Mouse (Mus musculus) spleen, embryonic (tissue): Measurements from ENCODE around the gene Mpp3.
"Not testable (repeated sequence)": the region's sequence is repeated elsewhere in the genome, so short reads cannot be mapped to it uniquely, and the experiment has no call there.

Experiments used
- CTCF ChIA-PET: fragments of 350-600 bp; sonication (Branson Sonifier 250); formaldehyde crosslinking; loops from one replicate; lab custom pipeline; 2022; lab: Charles Lee

The Mpp3 gene

DNA sequence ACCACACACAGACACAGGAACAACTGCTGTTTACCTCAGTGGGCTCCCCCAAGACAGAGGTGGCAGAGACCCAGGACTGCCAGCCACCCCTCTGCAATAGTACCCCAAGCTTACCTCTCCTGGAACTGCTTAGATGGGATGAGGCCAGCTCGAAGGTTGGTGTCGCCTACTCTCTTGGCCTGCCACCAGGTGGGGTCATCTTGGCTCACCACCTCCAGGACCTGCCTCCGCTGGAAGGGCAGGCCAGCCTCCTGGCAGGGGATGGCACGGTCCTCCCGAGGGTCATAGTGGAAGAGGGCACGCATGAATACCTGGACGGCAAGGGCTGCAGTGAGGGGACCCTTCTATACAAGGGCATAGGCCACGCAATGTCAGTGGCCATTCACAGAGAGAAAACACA lies 15.1 kb downstream of the Mpp3 start:
- CTCF ChIA-PET = no interaction called here

- CTCF ChIA-PET = no interaction called here
These were observed 16.8 kb downstream of the Mpp3 start for GRCm38 (mm10) chr11:102011510-102011909.

GRCm38 (mm10) chr11:102010140-102010539 lies 18.1 kb downstream of the Mpp3 start:
- CTCF ChIA-PET = no interaction called here

- CTCF ChIA-PET = no interaction called here
These were observed 19.2 kb downstream of the Mpp3 start for GRCm38 (mm10) chr11:102008954-102009637.

DNA sequence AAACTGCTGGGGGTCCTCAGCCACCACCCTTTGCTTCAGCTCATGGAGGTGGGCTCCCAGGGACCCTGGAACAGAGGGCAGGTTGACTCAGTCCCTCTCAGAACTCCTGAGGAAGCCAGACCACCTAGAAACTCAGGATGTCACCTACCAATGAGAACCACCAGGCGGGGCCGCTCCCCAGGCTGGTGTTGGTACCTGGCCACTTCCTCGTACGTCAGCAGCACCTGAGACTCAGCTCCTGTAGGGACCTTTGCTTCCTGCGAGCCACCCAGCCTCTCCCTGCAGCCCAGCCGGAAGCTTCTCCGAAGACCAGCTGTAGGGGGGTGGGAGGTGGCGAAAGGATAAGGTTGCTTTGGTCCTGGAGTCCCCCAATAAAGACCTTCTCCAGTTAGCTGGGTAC lies 19.9 kb downstream of the Mpp3 start:
- CTCF ChIA-PET = no interaction called here

- CTCF ChIA-PET = no interaction called here
These were observed 21.6 kb downstream of the Mpp3 start for GRCm38 (mm10) chr11:102006688-102007087.

DNA sequence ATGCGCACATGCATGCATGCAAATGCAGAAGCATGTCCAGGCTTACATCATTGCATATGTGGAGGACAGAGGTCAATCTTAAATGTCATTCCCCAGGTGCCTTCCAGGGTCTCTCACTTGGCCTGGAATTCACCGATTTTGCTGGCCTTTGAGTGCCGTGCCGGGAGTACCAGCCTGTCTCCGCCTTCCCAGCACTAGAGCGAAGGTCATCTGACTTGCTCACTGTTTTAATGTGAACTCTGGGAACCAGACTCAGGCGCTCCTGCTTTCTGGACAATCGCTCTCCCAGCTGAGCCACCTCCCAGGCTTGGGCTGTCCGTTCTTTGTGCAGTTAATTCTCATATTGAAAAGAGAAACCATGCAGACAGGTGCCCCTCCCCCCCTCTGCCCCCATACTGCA lies 22.0 kb downstream of the Mpp3 start:
- CTCF ChIA-PET = no interaction called here

DNA sequence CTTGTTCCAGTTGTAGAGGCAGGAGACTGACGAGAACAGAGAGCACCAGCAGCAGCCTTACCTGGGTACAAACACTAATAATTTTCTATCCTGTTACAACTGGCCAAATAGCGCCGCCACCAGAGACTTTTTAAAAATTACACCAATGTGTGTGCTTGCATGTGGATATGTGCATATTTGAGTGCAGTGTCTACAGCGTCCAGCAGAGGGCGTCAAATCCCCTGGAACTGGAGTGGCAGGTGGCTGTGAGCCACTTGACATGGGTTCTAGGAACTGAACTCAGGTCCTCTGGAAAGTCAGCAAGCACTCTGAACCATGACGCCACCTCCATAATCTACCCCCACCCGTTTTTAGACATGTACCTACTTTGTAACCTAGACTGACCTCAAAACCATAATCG lies 24.0 kb downstream of the Mpp3 start:
- CTCF ChIA-PET = no interaction called here

DNA sequence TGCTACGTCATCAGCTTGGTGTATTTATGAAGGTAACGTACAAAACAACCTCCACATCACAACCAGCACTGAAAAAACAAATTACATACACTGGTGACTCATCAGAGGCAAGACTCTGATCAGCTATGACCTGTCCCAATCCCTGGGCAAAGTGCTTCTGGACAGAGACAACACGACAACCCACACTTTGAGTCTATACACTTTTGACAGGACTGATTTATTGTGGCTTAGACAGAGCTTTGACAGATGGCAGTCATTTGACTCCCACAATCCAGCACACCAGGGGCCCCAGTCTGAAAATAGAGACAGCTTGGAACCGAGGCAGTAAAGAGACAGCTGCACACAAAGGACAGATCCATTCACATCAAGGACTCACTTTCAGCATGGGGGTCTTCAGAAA lies 28.8 kb downstream of the Mpp3 start:
- CTCF ChIA-PET = no interaction called here

DNA sequence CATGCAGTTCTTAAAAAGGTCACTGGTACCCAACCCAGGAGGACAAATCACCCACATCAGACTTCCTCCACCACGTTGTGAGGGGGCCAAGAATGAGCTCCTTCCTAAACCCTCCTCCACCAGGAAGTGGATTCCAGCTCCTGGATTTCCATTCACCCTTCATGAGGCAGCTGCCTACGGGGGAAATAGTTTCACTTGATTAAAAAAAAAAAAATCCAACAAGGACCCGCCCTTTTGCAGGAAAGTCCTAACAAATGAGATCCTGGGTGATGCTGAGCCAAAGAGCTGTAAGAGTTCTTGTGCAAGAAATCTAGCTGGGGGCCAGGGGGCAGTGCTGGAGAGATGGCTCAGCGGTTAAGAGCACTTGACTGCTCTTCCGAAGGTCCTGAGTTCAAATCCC lies 30.0 kb downstream of the Mpp3 start:
- CTCF ChIA-PET = interaction anchor here (0.7 kb wide), 1 partner anchor 30 kb away, joined by 4 read pairs; no protein-coding TSS in a partner anchor

DNA sequence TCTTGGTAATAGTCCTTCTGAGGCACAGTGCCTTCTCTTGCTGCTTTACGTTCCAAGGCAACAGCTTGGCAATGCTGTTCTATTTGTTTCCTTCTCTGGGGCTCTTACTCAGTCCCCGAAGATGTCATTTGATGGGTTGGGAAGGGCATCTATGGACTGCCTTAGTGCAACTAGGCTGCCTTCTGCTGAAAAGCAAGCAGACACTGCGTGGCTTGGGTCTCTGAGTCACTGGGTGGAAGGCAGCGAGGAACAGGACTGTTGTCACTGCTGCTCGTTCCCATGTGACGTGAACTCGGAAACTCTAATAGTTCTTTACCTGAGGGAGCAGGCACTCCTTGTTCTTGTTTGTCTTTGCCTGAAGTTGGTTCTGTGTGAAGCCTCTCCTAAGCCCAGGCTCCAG lies 32.3 kb downstream of the Mpp3 start:
- CTCF ChIA-PET = no interaction called here

- CTCF ChIA-PET = no interaction called here
These were observed 34.2 kb downstream of the Mpp3 start for GRCm38 (mm10) chr11:101994100-101994499.

GRCm38 (mm10) chr11:101992411-101992810 lies 35.9 kb downstream of the Mpp3 start:
- CTCF ChIA-PET = no interaction called here

GRCm38 (mm10) chr11:101991813-101992212 lies 36.4 kb downstream of the Mpp3 start:
- CTCF ChIA-PET = no interaction called here

- CTCF ChIA-PET = interaction anchor here (0.6 kb wide), 1 partner anchor 9 kb away, joined by 5 read pairs; no protein-coding TSS in a partner anchor
These were observed 38.0 kb downstream of the Mpp3 start for GRCm38 (mm10) chr11:101990244-101990643.

DNA sequence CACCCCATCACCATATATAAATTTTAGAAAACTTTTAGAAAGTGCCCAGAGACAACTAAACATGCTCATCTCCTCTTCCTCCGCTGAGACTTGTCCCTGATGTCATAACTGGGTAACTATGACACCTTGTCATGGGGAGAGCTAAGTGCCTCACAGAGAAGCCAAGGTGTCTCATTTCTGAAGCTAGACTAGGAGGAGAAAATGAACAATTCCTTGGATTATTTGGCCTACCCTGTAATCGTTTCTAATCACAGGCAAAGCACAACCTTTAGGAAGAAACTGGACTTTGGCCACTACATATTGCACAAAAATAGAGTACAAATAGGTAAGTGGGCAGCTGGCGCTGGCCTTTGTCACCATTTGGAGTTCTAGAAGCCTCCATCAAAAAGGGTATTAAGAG lies 41.3 kb downstream of the Mpp3 start, which contains the start of gene Dusp3:
Dusp3 (minus strand) TSS at position 101 of the 400 bp plus-strand sequence.
- CTCF ChIA-PET = interaction anchor here (1.2 kb wide), 1 partner anchor 13 kb away, joined by 3 read pairs; no protein-coding TSS in a partner anchor

DNA sequence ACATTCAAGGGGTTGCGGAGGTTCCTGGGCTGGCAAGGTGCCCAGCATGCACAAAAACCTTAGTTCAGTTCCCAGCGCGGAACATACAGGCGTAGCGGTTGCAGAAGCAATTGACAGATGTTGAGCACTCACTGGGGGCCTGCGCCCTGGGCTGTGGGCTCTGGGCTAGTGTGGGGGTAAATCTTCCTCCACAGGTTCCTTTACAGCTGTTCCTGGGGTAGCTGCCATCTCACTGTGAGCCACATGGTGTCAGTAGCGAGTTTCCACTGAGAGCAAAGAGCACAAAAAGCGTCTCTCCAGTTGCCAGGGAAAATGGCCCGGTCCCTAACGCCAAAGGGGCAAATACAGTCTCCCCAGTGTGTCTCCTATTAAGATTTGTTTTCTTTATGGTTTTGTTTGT lies 42.3 kb downstream of the Mpp3 start:
- CTCF ChIA-PET = interaction anchor here (0.5 to 1.2 kb wide), 2 partner anchors 12 to 755 kb away, joined by 3 read pairs; no protein-coding TSS in a partner anchor

- CTCF ChIA-PET = not testable (repeated sequence)
These were observed 42.8 kb downstream of the Mpp3 start for GRCm38 (mm10) chr11:101985450-101985849.

- CTCF ChIA-PET = interaction anchor here (0.7 kb wide), 1 partner anchor 11 kb away, joined by 5 read pairs; no protein-coding TSS in a partner anchor
These were observed 43.9 kb downstream of the Mpp3 start, which contains the start of gene Cfap97d1 for GRCm38 (mm10) chr11:101984054-101985025. TSS of gene Cfap97d1 (plus strand) at chr11:101984279.

DNA sequence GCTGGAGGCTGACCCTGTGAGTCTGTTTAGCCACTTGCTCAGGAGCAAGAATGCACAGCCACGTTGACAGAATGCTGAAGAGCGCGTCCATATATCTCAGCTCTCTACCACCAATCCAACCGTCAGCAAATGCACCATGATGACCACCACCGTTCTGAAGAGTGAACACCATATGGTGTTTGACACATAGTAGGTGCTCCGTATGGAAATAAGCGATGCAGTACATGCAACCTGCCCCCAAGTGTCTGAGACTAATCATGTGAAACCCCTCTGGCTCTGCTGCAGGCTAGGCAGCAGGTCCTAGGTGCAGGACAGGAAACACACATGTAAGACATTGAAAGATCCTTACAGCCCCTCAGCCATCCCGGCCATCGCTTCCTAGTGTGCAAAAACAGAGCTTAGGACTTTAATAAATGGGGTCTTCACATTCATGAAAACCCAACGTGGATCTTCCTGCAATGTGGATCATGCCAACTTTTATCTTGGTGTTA lies 44.8 kb downstream of the Mpp3 start:
- CTCF ChIA-PET = no interaction called here

- CTCF ChIA-PET = no interaction called here
These were observed 45.3 kb downstream of the Mpp3 start for GRCm38 (mm10) chr11:101982981-101983411.

DNA sequence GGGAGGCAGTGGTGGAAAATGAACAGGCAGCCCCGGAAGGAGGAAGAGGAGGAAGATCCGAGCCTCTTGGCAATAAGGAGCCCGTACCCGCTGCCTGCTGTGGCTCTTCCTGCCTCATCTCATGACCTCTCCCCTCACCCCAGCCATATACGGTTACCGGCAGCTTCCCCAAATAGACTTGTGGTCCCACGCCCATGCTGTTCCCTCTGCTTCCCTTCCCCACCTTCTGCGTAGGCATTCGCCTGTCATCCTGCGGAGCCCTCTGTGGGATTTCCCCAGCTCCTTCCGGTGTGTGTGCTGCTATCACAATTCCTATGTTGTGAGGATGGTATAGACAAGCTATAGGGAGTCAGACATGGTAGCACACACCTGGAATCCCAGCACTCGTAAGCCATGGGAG lies 46.4 kb downstream of the Mpp3 start:
- CTCF ChIA-PET = interaction anchor here (1.1 kb wide), 1 partner anchor 12 kb away, joined by 3 read pairs; no protein-coding TSS in a partner anchor
